Mouse (Mus musculus): ENCODE data around the gene Ubn1. TPM values are rescaled to one million over a fixed set of nuclear protein-coding genes. Genes with fewer than 3 reads are reported as not detected.
A peak's percentile ranks its signal among the peaks of the same experiment; 100 is the strongest.

Gene Ubn1
- polyA plus RNA-seq, 1 experiment from 2014 or later, result 18.5 TPM

DNA sequence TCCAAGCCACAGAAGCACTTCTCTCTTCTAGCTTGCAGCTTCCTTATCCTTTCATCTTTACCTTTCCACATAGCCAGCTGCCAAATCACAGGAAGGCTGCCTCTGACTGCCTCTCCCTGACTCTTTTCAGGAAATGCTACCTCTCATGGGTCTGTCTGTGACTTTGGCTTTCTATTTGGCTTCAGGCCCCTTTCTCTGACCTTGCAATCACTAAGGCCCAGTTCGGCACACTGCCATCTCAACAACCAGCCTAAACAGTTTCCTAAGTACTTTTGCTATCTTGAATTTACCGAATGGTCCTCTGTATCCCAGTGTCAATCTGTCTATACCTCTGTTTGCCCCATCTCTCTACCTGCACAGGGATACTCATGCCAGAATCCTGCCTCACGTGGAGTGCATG lies 14.3 kb upstream of the Ubn1 start:
- 93% methylated on average over 3 of the region's 3 CpGs for WGBS
- H3K36me3 ChIP-seq (replicated peaks), result peaks cover 100% of the 10 kb centered on the region
- no peaks in the 10 kb centered on the region for H3K9me3 ChIP-seq
- H3K27me3 ChIP-seq (replicated peaks; ENCODE audit: low read depth, poor library complexity, severe bottlenecking), result no peaks in the 10 kb centered on the region
- H3K4me1 ChIP-seq, result no peaks in the 10 kb centered on the region
- H3K27ac ChIP-seq (replicated peaks), result no peak overlapping the region
- no peak for DNase-seq (ENCODE audit: low spot score)
- no peak overlapping the region for H3K4me3 ChIP-seq

GRCm38 (mm10) chr16:5036649-5037234 lies 13.1 kb upstream of the Ubn1 start:
- H3K36me3 ChIP-seq (replicated peaks), result peaks cover 100% of the 10 kb centered on the region

GRCm38 (mm10) chr16:5045322-5045721 lies 4.5 kb upstream of the Ubn1 start:
- Histone ChIP-seq H3K4me3 (no peak overlapping the region), H3K9me3 (no peaks in the 10 kb centered on the region), H3K27me3 (replicated peaks; ENCODE audit: low read depth, poor library complexity, severe bottlenecking) (no peaks in the 10 kb centered on the region), H3K36me3 (replicated peaks) (peaks cover 77% of the 10 kb centered on the region), H3K4me1 (peaks cover 17% of the 10 kb centered on the region), H3K27ac (replicated peaks) (no peak overlapping the region)
- no peak for DNase-seq (ENCODE audit: low spot score)
- WGBS, result 94% methylated on average over 3 of the region's 3 CpGs

More at GRCm38 (mm10) chr16:5036649-5037234, 13.1 kb upstream of the Ubn1 start:
- Histone ChIP-seq H3K9me3 (no peaks in the 10 kb centered on the region), H3K27me3 (replicated peaks; ENCODE audit: low read depth, poor library complexity, severe bottlenecking) (no peaks in the 10 kb centered on the region), H3K4me3 (no peak overlapping the region), H3K4me1 (no peaks in the 10 kb centered on the region), H3K27ac (replicated peaks) (no peak overlapping the region)
- DNase-seq (ENCODE audit: low spot score), result no peak
- 91% methylated on average over 5 of the region's 5 CpGs for WGBS

- WGBS, result under 1% methylated on average over 38 of the region's 38 CpGs
- no peak for DNase-seq (ENCODE audit: low spot score)
- Histone ChIP-seq H3K27ac (replicated peaks) (peak overlapping the region; percentile 95), H3K27me3 (replicated peaks; ENCODE audit: low read depth, poor library complexity, severe bottlenecking) (no peaks in the 10 kb centered on the region), H3K9me3 (no peaks in the 10 kb centered on the region), H3K4me3 (peak overlapping the region; percentile 97), H3K4me1 (peaks cover 31% of the 10 kb centered on the region), H3K36me3 (replicated peaks) (peaks cover 56% of the 10 kb centered on the region)
Measured at GRCm38 (mm10) chr16:5049182-5049773, 579 bp upstream of the Ubn1 start.

GRCm38 (mm10) chr16:5050251-5051110 lies 624 bp downstream of the Ubn1 start:
- Histone ChIP-seq H3K9me3 (no peaks in the 10 kb centered on the region), H3K4me3 (peak overlapping the region; percentile 97), H3K27ac (replicated peaks) (peak overlapping the region; percentile 95), H3K27me3 (replicated peaks; ENCODE audit: low read depth, poor library complexity, severe bottlenecking) (no peaks in the 10 kb centered on the region), H3K36me3 (replicated peaks) (peaks cover 53% of the 10 kb centered on the region), H3K4me1 (peaks cover 31% of the 10 kb centered on the region)
- WGBS, result under 1% methylated on average over 78 of the region's 78 CpGs
- DNase-seq (ENCODE audit: low spot score), result peak; percentile 83

- no peaks in the 10 kb centered on the region for H3K9me3 ChIP-seq
- H3K4me3 ChIP-seq, result no peak overlapping the region
- H3K27ac ChIP-seq (replicated peaks), result no peak overlapping the region
- H3K36me3 ChIP-seq (replicated peaks), result peaks cover 91% of the 10 kb centered on the region
- 93% methylated on average over 1 of the region's 1 CpGs for WGBS
- DNase-seq (ENCODE audit: low spot score), result no peak
- H3K27me3 ChIP-seq (replicated peaks; ENCODE audit: low read depth, poor library complexity, severe bottlenecking), result no peaks in the 10 kb centered on the region
- H3K4me1 ChIP-seq, result no peaks in the 10 kb centered on the region
Measured at GRCm38 (mm10) chr16:5058114-5058513, 8.3 kb downstream of the Ubn1 start.

- Histone ChIP-seq H3K4me1 (no peaks in the 10 kb centered on the region), H3K4me3 (no peak overlapping the region), H3K36me3 (replicated peaks) (peaks cover 96% of the 10 kb centered on the region), H3K9me3 (no peaks in the 10 kb centered on the region), H3K27me3 (replicated peaks; ENCODE audit: low read depth, poor library complexity, severe bottlenecking) (no peaks in the 10 kb centered on the region), H3K27ac (replicated peaks) (no peak overlapping the region)
- 92% methylated on average over 4 of the region's 4 CpGs for WGBS
- no peak for DNase-seq (ENCODE audit: low spot score)
Measured at GRCm38 (mm10) chr16:5063472-5063871, 13.6 kb downstream of the Ubn1 start.

- WGBS, result 96% methylated on average over 3 of the region's 3 CpGs
- Histone ChIP-seq H3K4me3 (no peak overlapping the region), H3K9me3 (no peaks in the 10 kb centered on the region), H3K27ac (replicated peaks) (no peak overlapping the region), H3K27me3 (replicated peaks; ENCODE audit: low read depth, poor library complexity, severe bottlenecking) (no peaks in the 10 kb centered on the region), H3K4me1 (no peaks in the 10 kb centered on the region), H3K36me3 (replicated peaks) (peaks cover 99% of the 10 kb centered on the region)
- DNase-seq (ENCODE audit: low spot score), result no peak
Measured at GRCm38 (mm10) chr16:5070321-5070720, 20.5 kb downstream of the Ubn1 start.

- DNase-seq (ENCODE audit: low spot score), result no peak
- H3K27me3 ChIP-seq (replicated peaks; ENCODE audit: low read depth, poor library complexity, severe bottlenecking), result no peaks in the 10 kb centered on the region
- no peaks in the 10 kb centered on the region for H3K4me1 ChIP-seq
- H3K4me3 ChIP-seq, result no peak overlapping the region
- WGBS, result 92% methylated on average over 7 of the region's 7 CpGs
- no peak overlapping the region for H3K27ac ChIP-seq (replicated peaks)
- no peaks in the 10 kb centered on the region for H3K9me3 ChIP-seq
- H3K36me3 ChIP-seq (replicated peaks), result peaks cover 99% of the 10 kb centered on the region
Measured at GRCm38 (mm10) chr16:5071974-5072373, 22.1 kb downstream of the Ubn1 start.

- peaks cover 98% of the 10 kb centered on the region for H3K36me3 ChIP-seq (replicated peaks)
- no peak for DNase-seq (ENCODE audit: low spot score)
Measured at GRCm38 (mm10) chr16:5074341-5074740, 24.5 kb downstream of the Ubn1 start.

DNA sequence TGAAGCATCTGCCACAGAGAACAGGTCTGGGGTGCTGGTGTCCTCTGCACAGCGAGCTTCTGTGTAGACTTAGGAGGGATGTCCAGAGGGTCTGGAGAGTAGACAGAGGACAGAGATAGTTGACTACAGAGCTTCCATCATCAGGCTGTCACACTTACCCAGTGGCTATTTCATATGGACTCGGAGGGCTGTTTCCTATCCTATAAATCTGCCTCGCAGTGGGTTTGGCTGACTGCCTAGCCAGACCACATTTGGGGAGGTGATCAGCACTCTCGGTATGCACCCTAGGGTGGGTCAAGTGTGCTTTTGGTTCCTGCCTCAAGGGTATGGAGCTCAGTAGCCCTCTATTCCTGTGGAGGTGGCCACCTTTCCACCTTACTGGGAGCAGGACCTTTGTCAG lies 35.3 kb downstream of the Ubn1 start:
- Histone ChIP-seq H3K4me1 (no peaks in the 10 kb centered on the region), H3K36me3 (replicated peaks) (peaks cover 90% of the 10 kb centered on the region), H3K27me3 (replicated peaks; ENCODE audit: low read depth, poor library complexity, severe bottlenecking) (no peaks in the 10 kb centered on the region), H3K9me3 (no peaks in the 10 kb centered on the region), H3K27ac (replicated peaks) (no peak overlapping the region), H3K4me3 (no peak overlapping the region)
- no peak for DNase-seq (ENCODE audit: low spot score)
- 94% methylated on average over 4 of the region's 4 CpGs for WGBS

More at GRCm38 (mm10) chr16:5074341-5074740, 24.5 kb downstream of the Ubn1 start:
- Histone ChIP-seq H3K9me3 (no peaks in the 10 kb centered on the region), H3K4me3 (no peak overlapping the region), H3K27me3 (replicated peaks; ENCODE audit: low read depth, poor library complexity, severe bottlenecking) (no peaks in the 10 kb centered on the region), H3K4me1 (no peaks in the 10 kb centered on the region), H3K27ac (replicated peaks) (no peak overlapping the region)
- 92% methylated on average over 5 of the region's 5 CpGs for WGBS

DNA sequence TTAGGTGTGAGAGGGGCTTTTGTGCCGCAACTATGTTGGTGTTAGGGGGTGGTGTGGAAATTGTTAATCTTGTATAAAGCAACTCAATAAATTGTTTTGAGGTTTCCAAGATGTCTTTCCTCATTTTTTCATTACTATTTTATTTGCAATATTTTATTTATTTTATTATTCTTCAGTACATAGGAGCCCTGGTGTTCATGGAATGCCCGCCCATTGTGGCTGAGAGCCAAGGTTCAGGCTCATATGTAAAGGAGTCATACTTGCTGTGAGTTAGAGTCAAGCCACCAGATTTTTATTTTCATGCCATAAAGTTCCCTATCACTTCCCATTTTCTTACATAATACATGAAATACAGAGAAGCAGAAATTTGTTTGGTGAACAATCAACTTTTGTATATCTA lies 36.3 kb downstream of the Ubn1 start:
- H3K4me3 ChIP-seq, result no peak overlapping the region
- H3K4me1 ChIP-seq, result no peaks in the 10 kb centered on the region
- no peak overlapping the region for H3K27ac ChIP-seq (replicated peaks)
- WGBS, result 98% methylated on average over 2 of the region's 2 CpGs
- H3K27me3 ChIP-seq (replicated peaks; ENCODE audit: low read depth, poor library complexity, severe bottlenecking), result no peaks in the 10 kb centered on the region
- no peak for DNase-seq (ENCODE audit: low spot score)
- H3K36me3 ChIP-seq (replicated peaks), result peaks cover 85% of the 10 kb centered on the region
- no peaks in the 10 kb centered on the region for H3K9me3 ChIP-seq

DNA sequence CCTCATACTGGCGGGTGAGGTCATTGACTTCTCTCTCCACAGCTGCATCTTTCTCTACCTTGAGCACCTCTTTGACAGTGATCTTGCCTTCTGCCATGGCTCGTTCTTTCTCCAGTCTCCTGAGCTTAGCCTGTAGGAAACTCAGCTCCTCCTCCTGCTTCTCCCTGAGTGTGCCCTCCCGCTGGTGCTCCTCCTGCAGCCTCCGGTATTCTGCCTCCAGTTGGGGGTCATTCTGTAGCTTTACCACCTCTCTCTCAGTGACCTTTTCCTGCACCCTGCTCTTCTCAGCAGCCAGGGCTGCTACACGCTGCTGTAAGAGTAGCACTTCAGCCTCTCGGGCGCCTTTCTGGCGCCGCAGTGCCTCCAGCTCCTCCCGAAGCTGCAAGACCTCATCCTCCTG lies 39.2 kb downstream of the Ubn1 start:
- WGBS, result 78% methylated on average over 10 of the region's 10 CpGs
- no peaks in the 10 kb centered on the region for H3K27me3 ChIP-seq (replicated peaks; ENCODE audit: low read depth, poor library complexity, severe bottlenecking)
- peaks cover 57% of the 10 kb centered on the region for H3K36me3 ChIP-seq (replicated peaks)

More for the DNA sequence above, 39.2 kb downstream of the Ubn1 start:
- no peak overlapping the region for H3K27ac ChIP-seq (replicated peaks)
- H3K9me3 ChIP-seq, result no peaks in the 10 kb centered on the region
- no peak for DNase-seq (ENCODE audit: low spot score)
- H3K4me3 ChIP-seq, result no peak overlapping the region
- no peaks in the 10 kb centered on the region for H3K4me1 ChIP-seq
